Mouse (Mus musculus): ENCODE results near the gene Mrpl12. TPM values are rescaled to one million over a fixed set of nuclear protein-coding genes. Genes with fewer than 3 reads are reported as not detected.

Gene Mrpl12
- total and polyA plus RNA-seq, 3 experiments: 63.2 to 514 (median 125) TPM

- Histone ChIP-seq H3K9me3 (replicated peaks) (no peaks in the 10 kb centered on the region), H3K4me3 (ENCODE audit: low read depth, low read length) (peak within 1 kb of the TSS; percentile 90), H3K27me3 (ENCODE audit: insufficient read depth, low read length) (no peaks in the 10 kb centered on the region), H3K4me1 (ENCODE audit: insufficient read depth, low read depth, low read length) (peaks cover 41% of the 10 kb centered on the region), H3K36me3 (replicated peaks) (peaks cover 79% of the 10 kb centered on the region)
- no peak for TF ChIP-seq TAL1 (conservative IDR thresholded peaks at IDR 0.05; ENCODE audit: low read depth, low read length)
- no peak for TF ChIP-seq GATA1 (IDR thresholded peaks at IDR 0.05; ENCODE audit: borderline replicate concordance, low read length)
- no peak for TF ChIP-seq POLR2AphosphoS5 (IDR thresholded peaks at IDR 0.05; ENCODE audit: insufficient replicate concordance, low read depth, low read length)
- no peak for TF ChIP-seq CTCF (IDR thresholded peaks at IDR 0.05; ENCODE audit: low read depth, low read length)
- TF ChIP-seq GATA2 (IDR thresholded peaks at IDR 0.05; ENCODE audit: borderline replicate concordance, low read depth, low read length): no peak
- DNase-seq (ENCODE audit: low spot score): peak; percentile 99
- peak; percentile 99 for ATAC-seq (ENCODE audit: extremely low read depth, insufficient number of reproducible peaks, low FRiP score, poor library complexity, severe bottlenecking)
These were observed 17.2 kb upstream of the Mrpl12 start, which contains the start of gene Arl16 for GRCm38 (mm10) chr11:120467051-120467735. TSS of gene Arl16 (minus strand) at chr11:120467607.

GRCm38 (mm10) chr11:120467736-120468092, 16.7 kb upstream of the Mrpl12 start:
- TF ChIP-seq CTCF (IDR thresholded peaks at IDR 0.05; ENCODE audit: low read depth, low read length) (no peak), GATA2 (IDR thresholded peaks at IDR 0.05; ENCODE audit: borderline replicate concordance, low read depth, low read length) (no peak), POLR2AphosphoS5 (IDR thresholded peaks at IDR 0.05; ENCODE audit: insufficient replicate concordance, low read depth, low read length) (no peak), GATA1 (IDR thresholded peaks at IDR 0.05; ENCODE audit: borderline replicate concordance, low read length) (no peak), TAL1 (conservative IDR thresholded peaks at IDR 0.05; ENCODE audit: low read depth, low read length) (no peak)
- DNase-seq (ENCODE audit: low spot score): no peak
- H3K4me1 ChIP-seq (ENCODE audit: insufficient read depth, low read depth, low read length): peaks cover 38% of the 10 kb centered on the region
- no peaks in the 10 kb centered on the region for H3K9me3 ChIP-seq (replicated peaks)
- peaks cover 79% of the 10 kb centered on the region for H3K36me3 ChIP-seq (replicated peaks)
- H3K27me3 ChIP-seq (ENCODE audit: insufficient read depth, low read length): no peaks in the 10 kb centered on the region
- ATAC-seq (ENCODE audit: extremely low read depth, insufficient number of reproducible peaks, low FRiP score, poor library complexity, severe bottlenecking): no peak
- H3K4me3 ChIP-seq (ENCODE audit: low read depth, low read length): peak overlapping the region; percentile 90

GRCm38 (mm10) chr11:120472052-120472451, 12.4 kb upstream of the Mrpl12 start:
- Histone ChIP-seq H3K4me1 (ENCODE audit: insufficient read depth, low read depth, low read length) (peaks cover 22% of the 10 kb centered on the region), H3K9me3 (replicated peaks) (no peaks in the 10 kb centered on the region), H3K4me3 (ENCODE audit: low read depth, low read length) (no peak overlapping the region), H3K27me3 (ENCODE audit: insufficient read depth, low read length) (no peaks in the 10 kb centered on the region), H3K36me3 (replicated peaks) (peaks cover 78% of the 10 kb centered on the region)
- ATAC-seq (ENCODE audit: extremely low read depth, insufficient number of reproducible peaks, low FRiP score, poor library complexity, severe bottlenecking) (no peak), DNase-seq (ENCODE audit: low spot score) (no peak)
- TF ChIP-seq GATA2 (IDR thresholded peaks at IDR 0.05; ENCODE audit: borderline replicate concordance, low read depth, low read length) (no peak), TAL1 (conservative IDR thresholded peaks at IDR 0.05; ENCODE audit: low read depth, low read length) (no peak), GATA1 (IDR thresholded peaks at IDR 0.05; ENCODE audit: borderline replicate concordance, low read length) (no peak), POLR2AphosphoS5 (IDR thresholded peaks at IDR 0.05; ENCODE audit: insufficient replicate concordance, low read depth, low read length) (no peak), CTCF (IDR thresholded peaks at IDR 0.05; ENCODE audit: low read depth, low read length) (no peak)

- Histone ChIP-seq H3K4me3 (ENCODE audit: low read depth, low read length) (peak overlapping the region; percentile 97; the same call in 1 of the 2 replicates), H3K36me3 (replicated peaks) (peaks cover 85% of the 10 kb centered on the region), H3K9me3 (replicated peaks) (no peaks in the 10 kb centered on the region), H3K27me3 (ENCODE audit: insufficient read depth, low read length) (no peaks in the 10 kb centered on the region), H3K4me1 (ENCODE audit: insufficient read depth, low read depth, low read length) (peaks cover 52% of the 10 kb centered on the region)
- TF ChIP-seq GATA1 (IDR thresholded peaks at IDR 0.05; ENCODE audit: borderline replicate concordance, low read length): no peak
- no peak for TF ChIP-seq GATA2 (IDR thresholded peaks at IDR 0.05; ENCODE audit: borderline replicate concordance, low read depth, low read length)
- TF ChIP-seq POLR2AphosphoS5 (IDR thresholded peaks at IDR 0.05; ENCODE audit: insufficient replicate concordance, low read depth, low read length): no peak
- no peak for TF ChIP-seq TAL1 (conservative IDR thresholded peaks at IDR 0.05; ENCODE audit: low read depth, low read length)
- TF ChIP-seq CTCF (IDR thresholded peaks at IDR 0.05; ENCODE audit: low read depth, low read length): no peak
- no peak for DNase-seq (ENCODE audit: low spot score)
- ATAC-seq (ENCODE audit: extremely low read depth, insufficient number of reproducible peaks, low FRiP score, poor library complexity, severe bottlenecking): no peak
These were observed 922 bp upstream of the Mrpl12 start for GRCm38 (mm10) chr11:120483448-120483934.

- Histone ChIP-seq H3K36me3 (replicated peaks) (peaks cover 86% of the 10 kb centered on the region), H3K9me3 (replicated peaks) (no peaks in the 10 kb centered on the region), H3K4me3 (ENCODE audit: low read depth, low read length) (peak overlapping the region; percentile 97), H3K4me1 (ENCODE audit: insufficient read depth, low read depth, low read length) (peaks cover 67% of the 10 kb centered on the region), H3K27me3 (ENCODE audit: insufficient read depth, low read length) (no peaks in the 10 kb centered on the region)
- ATAC-seq (ENCODE audit: extremely low read depth, insufficient number of reproducible peaks, low FRiP score, poor library complexity, severe bottlenecking) (no peak), DNase-seq (ENCODE audit: low spot score) (no peak)
- TF ChIP-seq TAL1 (conservative IDR thresholded peaks at IDR 0.05; ENCODE audit: low read depth, low read length) (no peak), GATA1 (IDR thresholded peaks at IDR 0.05; ENCODE audit: borderline replicate concordance, low read length) (no peak), GATA2 (IDR thresholded peaks at IDR 0.05; ENCODE audit: borderline replicate concordance, low read depth, low read length) (no peak), CTCF (IDR thresholded peaks at IDR 0.05; ENCODE audit: low read depth, low read length) (no peak), POLR2AphosphoS5 (IDR thresholded peaks at IDR 0.05; ENCODE audit: insufficient replicate concordance, low read depth, low read length) (no peak)
These were observed 838 bp downstream of the Mrpl12 start for GRCm38 (mm10) chr11:120485251-120485650.

- DNase-seq (ENCODE audit: low spot score) (no peak), ATAC-seq (ENCODE audit: extremely low read depth, insufficient number of reproducible peaks, low FRiP score, poor library complexity, severe bottlenecking) (no peak)
- Histone ChIP-seq H3K36me3 (replicated peaks) (peaks cover 72% of the 10 kb centered on the region), H3K4me3 (ENCODE audit: low read depth, low read length) (no peak overlapping the region), H3K4me1 (ENCODE audit: insufficient read depth, low read depth, low read length) (peaks cover 83% of the 10 kb centered on the region), H3K9me3 (replicated peaks) (no peaks in the 10 kb centered on the region), H3K27me3 (ENCODE audit: insufficient read depth, low read length) (no peaks in the 10 kb centered on the region)
- TF ChIP-seq GATA2 (IDR thresholded peaks at IDR 0.05; ENCODE audit: borderline replicate concordance, low read depth, low read length) (no peak), POLR2AphosphoS5 (IDR thresholded peaks at IDR 0.05; ENCODE audit: insufficient replicate concordance, low read depth, low read length) (no peak), TAL1 (conservative IDR thresholded peaks at IDR 0.05; ENCODE audit: low read depth, low read length) (no peak), GATA1 (IDR thresholded peaks at IDR 0.05; ENCODE audit: borderline replicate concordance, low read length) (no peak), CTCF (IDR thresholded peaks at IDR 0.05; ENCODE audit: low read depth, low read length) (no peak)
These were observed 4.1 kb downstream of the Mrpl12 start for GRCm38 (mm10) chr11:120488516-120488915.

All from G1E (cell line).